Mouse (Mus musculus): ENCODE measurements around the gene Olig1.

- TF ChIP-seq CTCF (IDR thresholded peaks at IDR 0.05; ENCODE audit: borderline replicate concordance, insufficient read depth, low read depth, low read length) (no peak), POLR2A (IDR thresholded peaks at IDR 0.05; ENCODE audit: borderline replicate concordance, insufficient read depth, low read length) (0 out of 2 replicates have a peak, but pooled peaks have one; percentile 11)
Observed at GRCm38 (mm10) chr16:91269468-91270211, at the start of gene Olig1.
